ENCODE assay signal across 8 mouse cellular contexts in the genomic region with DNA sequence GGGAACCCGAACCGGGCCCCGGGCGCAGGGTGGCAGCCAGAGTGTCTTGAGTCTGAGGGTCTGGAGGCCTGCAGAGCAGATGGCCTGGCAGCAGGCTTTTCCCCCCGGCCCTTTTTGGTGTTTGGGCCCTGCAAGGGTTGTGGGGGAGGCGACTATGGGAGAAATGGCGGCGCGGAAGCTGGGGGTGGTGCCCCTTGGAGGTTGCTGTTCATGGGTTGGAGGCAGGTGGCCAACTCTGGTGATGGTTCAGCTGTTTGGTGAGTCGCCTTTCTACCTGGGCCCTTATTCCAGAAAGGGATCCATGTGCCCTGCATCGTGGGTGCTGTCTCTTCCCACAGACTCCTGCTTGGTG. TPM values are rescaled to one million over a fixed set of nuclear protein-coding genes. Genes with fewer than 3 reads are reported as not detected.
DNase-seq lines count a peak whose midpoint lies in the region; ATAC-seq and TF ChIP-seq lines count a peak whose summit lies in the region.

No protein-coding gene starts in this region.

- TF ChIP-seq POLR2A in cortical plate, adult 2 months (IDR thresholded peaks at IDR 0.05; ENCODE audit: extremely low read depth, insufficient read depth, low read length), result no peak

- TF ChIP-seq CTCF in cortical plate, adult 2 months (IDR thresholded peaks at IDR 0.05; ENCODE audit: extremely low read depth, insufficient read depth, low read length), result no peak

- H3K27me3 ChIP-seq in heart, embryonic 14.5 days (ENCODE audit: control insufficient read depth, insufficient read depth, low read length), result no peaks in the 10 kb centered on the region

- 14% methylated on average over 11 of the region's 11 CpGs for WGBS in heart, embryonic 14.5 days

- peak; percentile 40 for ATAC-seq in heart, embryonic 14.5 days (ENCODE audit: insufficient number of reproducible peaks, insufficient read depth, low FRiP score, low read depth)

- no peaks in the 10 kb centered on the region for H3K4me1 ChIP-seq in cortical plate, adult 2 months (ENCODE audit: control insufficient read depth, insufficient read depth, low read length)
- no peaks in the 10 kb centered on the region for H3K4me1 ChIP-seq in heart, embryonic 14.5 days (ENCODE audit: control insufficient read depth in 2 of 2, insufficient read depth in 2 of 2, low read length in 2 of 2)

- peak overlapping the region; percentile 58 for H3K4me3 ChIP-seq in cortical plate, adult 2 months (ENCODE audit: insufficient read depth, low read length)
- H3K4me3 ChIP-seq in heart, embryonic 14.5 days (ENCODE audit: control insufficient read depth in 1 of 2, insufficient read depth in 1 of 2, low read depth in 1 of 2, low read length in 2 of 2), result peak overlapping the region; percentile 56 to 65

- DNase-seq in gastrocnemius, postnatal 10 days, result peak; percentile 9
- no peak for DNase-seq in gastrocnemius, postnatal 4 days (ENCODE audit: low spot score in 2 of 2)
- peak; percentile 19 for DNase-seq in MN1 (ENCODE audit: low spot score)
- peak; percentile 18 to 49 for DNase-seq in kidney, postnatal 25 days
- peak; percentile 6 for DNase-seq in lung, postnatal 36 days
- DNase-seq in right cerebral cortex, postnatal 36 days (ENCODE audit: low spot score in 2 of 2), result peak; percentile 5 to 8

- H3K36me3 ChIP-seq in heart, embryonic 14.5 days (ENCODE audit: control insufficient read depth, insufficient read depth, low read length), result peaks cover 36% of the 10 kb centered on the region

- no peaks in the 10 kb centered on the region for H3K9me3 ChIP-seq in heart, embryonic 14.5 days (ENCODE audit: control insufficient read depth, low read length)

- H3K4me2 ChIP-seq in heart, embryonic 14.5 days (ENCODE audit: low read length), result peak overlapping the region; percentile 61

- H3K9ac ChIP-seq in heart, embryonic 14.5 days (ENCODE audit: low read length), result peak overlapping the region; percentile 78

- no peak overlapping the region for H3K27ac ChIP-seq in cortical plate, adult 2 months (ENCODE audit: insufficient read depth, low read length)
- peak overlapping the region; percentile 55 to 81 for H3K27ac ChIP-seq in heart, embryonic 14.5 days (replicated peaks in 1 of 2; ENCODE audit: control insufficient read depth in 1 of 2, insufficient read depth in 1 of 2, low read depth in 2 of 2, low read length in 2 of 2)

RNA-seq across cellular contexts. Expression of a gene that starts 47.4 kb away (rescaled TPM):
- 1 to 10 TPM; 5.6 to 6.3 TPM for total RNA-seq in gastrocnemius, postnatal 10 days (2021)
- total RNA-seq in gastrocnemius, postnatal 4 days (2021), result 10 to 100 TPM; 16.4 to 21.1 TPM
- polyA plus RNA-seq in cortical plate, adult 2 months (2012; rRNA removed), result 91.8 and 112 TPM in 2 replicates
- 20.7 and 21.5 TPM in 2 replicates for polyA plus RNA-seq in heart, embryonic 14.5 days (2014; fragmentation: Nextera tagmentation; extraction: Ambion mirVana)

Comparison
In these comparisons a context has a peak if more than half of its experiments do, and no peak if none do; other contexts are left out.
1. DNase-seq: peak in gastrocnemius, postnatal 10 days (single experiment), MN1 (single experiment), kidney, postnatal 25 days (2 of 2), lung, postnatal 36 days (single experiment) and right cerebral cortex, postnatal 36 days (2 of 2); none in gastrocnemius, postnatal 4 days (0 of 2).